Mouse (Mus musculus) heart, postnatal 0 days (tissue): ENCODE results near the gene Gm47289.

ENCODE experiments used
- CTCF ChIP-seq: IDR thresholded peaks from 2 replicates; pipeline ENCODE4 v1.5.1; 2016; ENCODE audit warnings: antibody characterized with exemption, control low read depth, low read depth
- EP300 ChIP-seq: IDR thresholded peaks from 2 replicates; pipeline ENCODE4 v1.6.1; 2016; ENCODE audit warnings: antibody characterized with exemption, low read depth

- TF ChIP-seq CTCF = no peak
- no peak for TF ChIP-seq EP300
Observed at GRCm38 (mm10) chr9:119143372-119143771, 15.6 kb upstream of the Gm47289 start.
